Mouse (Mus musculus) T-helper 1 cell (primary cell): Measurements from ENCODE around the gene Pon2.

Source experiments
- in situ Hi-C: fragments of 300-600 bp; cut with MboI, MseI; formaldehyde crosslinking; loops from one replicate; pipeline ENCODE4 v1.15.1; 2025; ENCODE audit warnings: high pct_unique_total_duplicates

Pon2 gene

DNA sequence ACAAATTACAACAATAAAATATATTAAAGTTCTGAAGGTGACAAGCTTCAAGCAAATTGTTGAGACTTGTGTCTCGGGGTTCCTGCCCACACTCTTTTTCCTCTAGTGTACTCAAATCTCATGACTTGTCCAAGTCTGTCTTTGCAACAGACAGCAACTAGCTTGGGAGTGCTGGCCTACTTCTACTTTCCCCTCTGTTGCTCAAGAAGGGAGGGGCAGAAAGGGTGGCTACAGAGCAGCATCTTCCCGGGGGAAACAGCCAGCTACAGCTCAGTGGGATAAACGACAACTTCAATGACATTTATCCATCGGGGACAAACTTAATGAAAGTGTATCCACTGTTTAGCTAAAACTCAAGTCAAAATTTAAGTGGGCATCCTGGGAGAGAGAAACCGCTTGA is 5.4 kb downstream of the Pon2 start:
- in situ Hi-C loops = loop anchor here (5.0 kb wide), 1 partner anchor 36 kb away; the partner anchor contains the start of gene Pon3

DNA sequence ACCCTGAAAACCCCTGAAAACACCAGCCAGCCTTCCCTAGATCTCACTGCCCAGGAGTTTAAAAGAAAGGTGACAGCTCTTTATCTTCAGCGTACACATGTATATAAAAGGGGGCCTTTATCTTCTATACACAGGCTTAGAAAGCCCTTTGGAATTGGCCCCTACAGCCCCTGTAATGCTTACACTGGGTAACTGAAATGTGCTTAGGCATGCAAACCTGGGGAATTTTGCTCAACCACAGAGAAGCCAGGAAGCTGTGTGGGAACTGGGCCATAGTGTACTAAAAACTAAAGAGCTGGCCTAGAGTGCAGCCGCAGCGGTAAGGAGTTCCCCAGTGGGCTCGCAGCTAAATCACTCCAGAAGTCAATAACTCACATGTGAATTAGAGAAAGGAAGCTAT is 6.8 kb downstream of the Pon2 start:
- in situ Hi-C loops = loop anchor here (5.0 kb wide), 1 partner anchor 34 kb away; the partner anchor contains the start of gene Pon3

DNA sequence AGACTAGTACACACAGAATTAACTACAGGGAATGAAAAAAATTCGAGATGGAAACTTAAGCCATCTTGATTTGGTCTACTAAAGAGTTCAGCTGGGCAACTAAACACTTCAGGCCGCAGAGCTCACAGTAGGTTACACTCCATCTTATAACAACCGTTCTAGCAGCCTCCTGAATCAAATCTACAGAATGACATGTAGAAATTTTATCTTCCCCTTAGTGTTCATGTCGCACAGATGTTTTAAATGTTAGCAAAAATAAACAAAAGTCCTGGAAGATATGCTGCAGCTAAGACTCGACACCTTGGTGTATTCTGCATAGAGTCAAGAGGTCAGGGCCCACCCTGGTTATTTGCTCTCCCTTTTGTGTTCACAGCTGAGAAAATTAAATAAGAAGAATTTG is 10.3 kb downstream of the Pon2 start:
- in situ Hi-C loops = no loop called here

DNA sequence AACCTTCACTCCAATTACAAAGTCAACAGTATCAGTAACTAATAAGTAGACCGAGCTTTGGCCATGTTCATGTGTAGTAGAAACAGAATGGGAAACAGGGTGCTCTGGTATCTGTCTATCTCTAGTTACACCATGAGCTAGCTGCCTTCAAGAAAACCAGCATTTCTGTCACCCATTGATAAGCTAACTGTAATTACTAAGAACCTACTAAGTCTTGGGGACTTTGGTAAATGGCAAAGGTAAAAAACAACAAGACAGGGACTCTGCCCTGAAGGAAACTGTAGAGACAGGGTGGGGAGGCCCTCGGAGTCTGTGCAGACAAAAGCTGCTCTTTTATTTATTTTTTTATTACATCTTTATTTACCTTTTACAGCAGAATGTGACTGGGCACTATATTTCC is 10.9 kb downstream of the Pon2 start:
- in situ Hi-C loops = no loop called here

DNA sequence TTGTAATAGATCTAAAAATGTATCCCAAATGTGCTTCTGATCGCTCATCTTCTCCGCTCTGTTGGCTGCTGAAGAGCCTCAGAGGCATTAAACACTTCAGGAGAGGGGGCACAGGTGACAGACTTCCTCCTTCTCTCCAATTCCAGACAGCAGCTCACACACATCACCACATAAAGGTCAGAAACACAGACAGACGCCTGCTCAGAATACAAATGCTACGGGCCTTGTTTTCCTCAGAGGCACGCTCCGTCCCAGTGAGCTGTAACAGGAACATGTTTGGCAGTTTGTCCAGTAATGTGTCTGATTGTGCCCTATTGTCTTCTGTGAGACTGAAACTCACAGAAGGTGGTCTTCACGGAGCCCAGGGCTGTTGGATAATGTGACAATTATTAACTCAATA is 15.8 kb downstream of the Pon2 start:
- in situ Hi-C loops = no loop called here

DNA sequence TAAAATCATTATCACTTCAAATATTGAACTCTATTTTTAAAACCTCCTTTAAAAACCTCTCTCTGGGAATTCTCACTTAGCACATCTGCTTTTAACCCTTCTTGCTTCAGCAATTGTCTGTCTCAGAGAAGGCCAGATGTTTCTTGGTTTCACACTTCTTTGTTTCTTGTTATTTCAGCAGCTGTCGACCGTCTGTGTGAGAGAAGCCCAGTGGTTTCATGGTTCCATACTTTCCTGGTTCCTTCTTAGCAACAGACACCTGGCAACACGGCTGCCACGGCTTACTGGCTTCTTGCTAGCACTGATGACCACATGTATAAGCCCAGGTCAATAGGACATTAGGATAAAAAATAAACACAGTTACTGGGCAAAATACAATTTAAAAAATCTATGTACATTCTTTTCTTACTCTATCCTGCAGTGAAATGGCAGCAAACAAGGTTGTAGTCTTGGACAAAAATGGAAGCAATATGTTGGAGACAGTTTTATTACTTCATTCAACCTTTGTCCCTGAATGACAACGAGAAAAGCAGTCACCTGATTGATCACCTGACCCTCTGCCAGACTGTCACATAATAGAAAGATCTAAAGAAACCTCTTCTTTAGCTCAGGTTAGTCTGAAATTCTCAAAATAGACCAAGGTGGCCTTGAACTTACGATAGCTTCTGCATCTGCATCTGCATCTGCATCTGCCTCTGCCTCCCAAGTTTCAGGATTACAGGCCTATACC is 17.5 kb downstream of the Pon2 start:
- in situ Hi-C loops = no loop called here

DNA sequence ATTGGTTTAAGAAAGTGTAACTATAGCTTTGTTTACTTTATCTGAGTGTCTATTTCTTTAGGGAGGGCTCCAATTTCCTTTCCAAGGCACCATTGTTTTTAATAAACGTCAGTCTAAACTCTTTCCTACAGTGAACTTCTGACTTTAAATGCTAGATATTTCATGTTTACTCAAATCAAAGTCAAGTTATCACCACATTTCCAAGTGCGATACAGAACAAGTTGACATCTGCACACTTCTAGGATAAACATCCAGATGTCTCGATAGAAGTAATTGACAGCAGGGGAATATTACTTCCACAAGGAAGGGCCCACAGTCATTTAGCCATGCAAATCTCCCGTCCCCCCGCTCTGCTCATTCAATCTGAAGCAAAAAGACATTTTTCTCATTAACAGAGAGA is 20.3 kb downstream of the Pon2 start:
- in situ Hi-C loops = no loop called here

DNA sequence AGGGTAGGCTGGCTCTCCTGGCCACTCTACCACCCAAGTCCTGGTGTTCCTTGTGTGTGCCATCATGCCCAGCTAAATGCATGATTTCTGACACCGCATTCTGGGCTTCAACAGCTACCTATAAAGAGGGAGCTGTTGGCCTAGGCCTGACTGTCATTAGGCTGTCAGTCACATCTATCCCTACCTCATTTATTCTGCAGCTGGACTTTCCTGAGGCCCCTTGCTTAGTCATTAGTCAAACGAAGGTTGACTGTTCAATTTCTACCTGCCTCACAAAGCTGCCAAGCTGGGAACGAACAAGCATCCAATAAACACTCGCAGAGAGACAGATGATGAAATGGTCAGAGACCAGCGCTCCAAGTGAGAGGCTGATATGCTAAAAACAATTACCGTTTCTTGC is 28.6 kb downstream of the Pon2 start:
- in situ Hi-C loops = no loop called here

DNA sequence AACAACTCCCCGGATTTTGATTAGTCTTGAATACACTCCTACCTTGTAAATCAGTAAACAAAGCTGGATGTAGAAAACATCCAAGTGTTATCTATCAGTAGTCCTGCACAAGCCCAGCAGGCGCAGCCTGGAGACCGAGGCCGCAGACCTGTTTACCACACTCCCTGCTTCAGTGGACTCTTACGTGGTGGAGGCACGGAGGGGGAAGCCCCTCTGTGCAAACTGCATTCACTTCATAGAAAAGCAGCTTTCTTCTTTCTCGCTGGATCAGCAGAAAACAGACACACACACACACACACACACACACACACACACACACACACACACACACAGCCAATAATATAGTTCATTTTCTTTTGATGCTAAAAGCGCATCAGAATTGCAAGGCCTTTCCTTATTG is 33.5 kb downstream of the Pon2 start:
- in situ Hi-C loops = no loop called here

DNA sequence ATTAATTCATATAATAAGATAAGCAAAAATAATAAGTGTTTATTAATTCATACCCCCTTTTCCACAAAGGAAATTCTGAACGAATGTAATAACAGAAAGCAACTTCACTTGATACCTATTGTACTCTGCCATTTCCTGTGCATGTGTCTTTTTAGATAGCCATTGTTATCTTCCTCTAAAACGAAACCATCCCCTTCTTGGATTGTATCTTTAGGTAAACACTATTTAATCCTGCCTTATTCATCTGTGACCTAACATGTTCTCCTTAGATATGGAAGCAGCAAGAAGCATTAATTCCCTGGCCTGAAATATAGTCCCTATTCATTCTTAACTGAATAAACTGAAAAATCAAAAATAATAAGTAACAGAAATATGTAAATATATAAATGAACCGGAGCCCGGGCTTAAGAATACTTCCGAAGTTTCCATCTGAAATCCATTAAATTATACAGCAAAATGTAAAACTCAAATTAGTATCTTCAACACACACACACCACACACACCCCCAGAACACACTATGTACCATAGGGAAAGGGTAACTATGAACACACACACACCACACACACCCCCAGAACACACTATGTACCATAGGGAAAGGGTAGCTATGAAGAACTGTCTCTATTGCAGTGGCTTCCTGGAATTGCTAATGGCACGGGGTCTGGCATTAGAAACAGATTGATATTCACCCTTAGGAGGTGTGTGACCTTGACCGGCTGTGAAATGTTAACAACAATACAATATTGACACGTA is 34.8 kb downstream of the Pon2 start:
- in situ Hi-C loops = no loop called here

DNA sequence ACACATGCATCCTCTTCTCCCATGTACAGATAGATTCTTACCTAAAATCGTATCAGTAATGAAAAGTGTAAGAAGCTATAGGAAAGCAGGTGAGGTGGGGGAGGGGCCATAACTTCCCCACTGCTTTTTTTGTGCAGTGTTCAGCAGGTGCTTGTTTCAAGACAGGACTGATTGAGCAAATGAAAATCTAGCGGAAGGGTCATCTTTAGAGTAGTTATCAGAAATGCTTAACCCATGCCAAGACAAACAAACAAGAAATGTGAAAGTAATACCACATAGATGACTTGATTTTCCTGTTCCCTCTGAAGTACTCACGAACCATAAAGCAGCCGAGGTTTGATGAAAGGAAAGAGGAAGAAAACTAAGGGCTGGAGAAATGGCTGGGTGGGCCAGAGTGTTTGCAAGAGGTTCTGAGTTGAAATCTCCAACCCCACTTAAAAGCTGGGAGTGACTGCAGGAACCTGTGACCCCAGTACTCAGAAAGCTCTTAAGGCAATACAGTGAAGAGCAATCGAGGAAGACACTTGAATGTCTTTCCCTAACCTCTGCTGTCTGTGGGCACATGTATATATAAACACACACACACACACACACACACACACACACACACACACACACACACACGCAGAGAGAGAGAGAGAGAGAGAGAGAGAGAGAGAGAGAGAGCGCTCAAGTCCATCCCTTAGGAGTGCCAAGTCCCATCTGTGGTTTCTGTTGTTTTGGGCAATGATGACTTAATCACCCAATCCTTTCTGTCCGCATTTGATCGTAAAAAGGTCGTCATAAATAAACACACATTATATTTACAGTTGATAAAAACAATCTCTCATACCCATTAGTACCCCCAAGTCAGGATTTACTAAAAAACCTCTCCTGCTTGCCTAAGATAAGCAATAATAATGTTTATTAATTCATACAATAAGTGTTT is 35.7 kb downstream of the Pon2 start:
- in situ Hi-C loops = no loop called here

DNA sequence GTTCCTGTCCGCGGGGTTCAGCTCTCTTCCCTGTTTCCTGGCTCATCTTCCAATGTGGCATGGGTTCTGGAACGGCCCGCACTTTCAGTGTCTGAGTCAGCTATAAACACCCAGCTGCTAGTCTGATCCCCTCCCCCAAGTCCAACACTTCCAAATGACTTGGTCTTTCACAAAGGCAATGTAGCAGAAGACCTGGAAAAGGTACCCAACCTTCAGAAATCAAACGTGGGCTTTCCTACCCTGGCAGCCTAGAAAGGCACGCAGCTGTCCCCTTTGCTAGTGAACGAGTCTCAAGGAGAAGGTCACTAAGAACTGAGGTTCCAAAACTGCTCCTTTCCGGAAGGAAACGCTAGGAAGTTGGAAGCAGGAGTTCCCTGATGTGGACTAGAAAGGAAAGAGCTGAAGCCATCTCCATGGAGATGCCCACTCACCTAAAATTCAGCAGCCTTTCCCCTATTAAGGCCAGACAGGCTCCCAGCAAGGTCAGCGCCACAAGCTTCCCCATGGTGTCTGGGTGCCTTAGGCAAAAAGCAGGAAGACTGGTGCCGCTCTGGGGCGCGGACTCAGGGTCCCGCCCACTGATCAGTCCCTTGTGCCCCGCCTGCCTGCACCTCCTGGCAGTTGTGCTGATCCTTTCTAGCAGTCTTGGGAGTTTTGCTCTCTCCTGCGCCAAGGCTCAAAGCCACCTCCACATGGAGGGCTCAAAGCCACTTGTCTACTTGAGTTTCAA is 42.4 kb downstream of the Pon2 start, which contains the start of gene Pon3:
Pon3 (minus strand) TSS at position 565 of the 730 bp plus-strand sequence.
- in situ Hi-C loops = loop anchor here (5.0 kb wide), 1 partner anchor 36 kb away; no protein-coding TSS in a partner anchor

DNA sequence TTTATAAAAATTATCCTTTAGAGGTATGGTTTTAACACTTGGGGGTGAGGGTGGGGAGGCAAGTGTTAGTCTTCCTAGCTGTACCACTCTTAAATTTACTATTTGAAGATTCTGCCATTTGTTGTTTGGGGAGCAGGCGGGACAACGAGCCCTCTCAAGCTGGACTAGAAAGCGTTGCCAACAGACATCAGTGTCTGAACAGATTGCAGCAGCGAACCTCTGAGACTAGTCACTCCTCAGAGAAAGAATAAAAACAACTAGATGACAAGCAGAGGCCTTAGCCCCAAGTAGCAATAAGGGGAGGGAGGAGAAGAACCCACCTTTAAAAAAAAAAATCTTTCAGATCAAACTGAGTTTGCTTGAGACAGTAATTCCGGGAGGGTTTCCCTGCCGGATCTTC is 43.0 kb downstream of the Pon2 start:
- in situ Hi-C loops = loop anchor here (5.0 kb wide), 1 partner anchor 37 kb away; no protein-coding TSS in a partner anchor

DNA sequence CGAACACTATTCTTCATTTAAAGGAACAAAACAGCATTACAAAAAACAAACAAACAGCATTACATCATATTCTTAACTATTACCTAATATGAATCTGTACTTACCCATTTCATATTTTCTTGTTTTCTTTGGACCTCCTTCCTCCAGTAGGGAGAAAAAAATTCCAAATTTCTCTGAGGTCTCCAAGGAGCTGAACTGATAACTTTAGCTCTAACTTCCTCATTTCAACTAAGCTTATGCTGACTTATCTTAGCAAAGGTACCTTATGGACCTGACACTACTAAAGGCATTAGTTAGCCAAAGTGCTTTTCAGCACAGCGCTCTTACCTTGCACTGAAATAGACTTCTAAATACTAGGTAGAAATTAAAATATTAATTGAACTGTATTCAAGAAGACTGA is 43.4 kb downstream of the Pon2 start:
- in situ Hi-C loops = loop anchor here (5.0 kb wide), 1 partner anchor 37 kb away; no protein-coding TSS in a partner anchor

DNA sequence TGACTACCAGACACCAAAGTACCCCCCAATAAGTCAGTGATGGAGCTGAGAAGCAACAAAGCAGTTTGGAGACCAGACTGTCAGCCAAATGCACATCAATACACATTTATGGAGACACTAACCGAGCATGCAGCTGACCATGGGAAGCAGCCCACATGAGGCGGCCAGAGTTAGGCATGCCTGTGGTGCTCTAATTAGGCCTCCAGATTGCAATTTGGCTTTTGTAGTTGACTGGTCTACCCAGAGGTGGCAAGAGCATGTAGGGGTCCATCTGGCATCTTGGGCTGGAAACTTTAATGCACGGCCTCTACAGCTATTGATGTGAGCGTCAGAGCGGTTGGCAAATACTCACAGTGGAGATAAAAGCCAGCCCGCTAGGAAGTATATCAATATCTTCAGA is 52.3 kb downstream of the Pon2 start:
- in situ Hi-C loops = loop anchor here (25.0 kb wide), 1 partner anchor 341 kb away; no protein-coding TSS in a partner anchor

DNA sequence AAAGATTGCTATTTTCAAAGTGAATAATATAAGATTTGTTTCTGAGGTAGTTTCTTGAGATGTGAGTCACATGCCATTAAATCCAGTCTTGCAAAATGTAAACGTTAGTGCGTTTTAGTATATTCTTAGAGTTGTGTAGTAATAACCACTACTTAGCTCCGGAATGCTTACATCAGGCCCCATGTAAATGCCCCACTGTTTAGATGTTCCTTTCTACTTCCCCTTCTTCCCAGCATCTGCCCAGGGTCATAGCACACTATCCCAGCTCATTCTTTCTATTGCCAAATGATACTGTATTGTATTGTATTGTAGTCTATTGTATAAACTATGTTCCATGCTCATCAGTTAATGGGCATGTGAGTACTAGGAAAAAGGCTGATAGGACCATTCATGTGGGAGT is 59.5 kb downstream of the Pon2 start:
- in situ Hi-C loops = loop anchor here (25.0 kb wide), 1 partner anchor 349 kb away; no protein-coding TSS in a partner anchor

DNA sequence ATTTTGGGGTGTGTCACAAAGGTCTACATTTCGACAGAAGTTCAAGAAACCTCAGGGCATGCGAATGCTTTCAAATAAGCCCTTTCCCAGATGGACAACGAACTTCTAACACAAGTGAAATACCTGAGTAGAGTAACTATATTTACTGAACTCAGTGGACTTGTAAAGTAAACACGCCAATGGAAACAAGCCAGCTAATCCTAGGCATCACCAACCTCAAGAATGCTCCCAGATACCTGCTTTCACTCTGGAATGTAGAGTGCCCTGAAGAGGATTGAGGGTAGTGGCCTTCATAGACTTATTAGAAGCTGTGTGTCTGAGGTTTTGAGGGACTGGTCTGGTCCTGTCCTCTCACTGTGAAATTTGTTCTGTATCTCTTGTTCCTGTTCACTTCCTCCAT is 60.7 kb downstream of the Pon2 start:
- in situ Hi-C loops = loop anchor here (25.0 kb wide), 1 partner anchor 350 kb away; no protein-coding TSS in a partner anchor

DNA sequence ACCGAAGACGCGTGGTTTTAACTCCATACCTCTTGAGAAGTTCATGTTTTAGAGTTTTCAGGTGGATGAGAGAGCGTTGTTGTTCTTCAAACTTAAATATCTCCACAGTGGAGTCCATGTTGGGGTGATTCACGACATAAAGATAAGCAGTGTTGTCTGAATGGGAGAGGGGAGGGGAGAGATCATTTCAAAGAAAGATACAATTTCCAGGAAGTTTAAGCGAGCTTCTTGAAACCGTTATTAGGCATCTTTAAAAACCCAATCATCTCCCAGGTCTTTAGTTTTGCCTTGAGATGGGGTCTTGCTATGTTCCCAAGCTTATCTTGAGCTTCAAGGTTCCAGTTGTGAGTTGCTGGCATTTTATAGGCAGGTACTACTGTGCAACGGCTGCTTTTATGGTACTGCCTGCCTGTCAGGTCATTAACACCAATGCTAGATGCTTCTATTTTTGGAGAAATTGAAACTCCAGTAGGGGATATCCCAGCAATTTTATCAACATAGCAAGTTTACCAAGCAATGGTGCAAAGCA is 61.3 kb downstream of the Pon2 start:
- in situ Hi-C loops = loop anchor here (25.0 kb wide), 1 partner anchor 350 kb away; no protein-coding TSS in a partner anchor

DNA sequence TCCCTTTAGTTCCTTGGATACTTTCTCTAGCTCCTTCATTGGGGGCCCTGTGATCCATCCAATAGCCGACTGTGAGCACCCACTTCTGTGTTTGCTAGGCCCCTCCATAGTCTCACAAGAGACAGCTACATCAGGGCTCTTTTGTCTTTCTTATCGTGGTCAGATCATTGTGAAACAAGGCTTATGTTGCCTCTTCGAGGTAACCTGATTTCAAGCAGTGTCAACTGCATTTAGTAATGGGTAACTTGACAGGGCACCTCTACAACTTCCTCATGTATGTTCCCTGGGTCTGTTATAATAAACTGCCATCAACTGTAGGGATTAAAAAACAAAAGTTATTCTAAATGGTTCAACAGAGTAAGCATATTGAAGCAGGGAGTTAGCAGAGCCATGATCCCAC is 63.7 kb downstream of the Pon2 start:
- in situ Hi-C loops = loop anchor here (25.0 kb wide), 1 partner anchor 353 kb away; no protein-coding TSS in a partner anchor

DNA sequence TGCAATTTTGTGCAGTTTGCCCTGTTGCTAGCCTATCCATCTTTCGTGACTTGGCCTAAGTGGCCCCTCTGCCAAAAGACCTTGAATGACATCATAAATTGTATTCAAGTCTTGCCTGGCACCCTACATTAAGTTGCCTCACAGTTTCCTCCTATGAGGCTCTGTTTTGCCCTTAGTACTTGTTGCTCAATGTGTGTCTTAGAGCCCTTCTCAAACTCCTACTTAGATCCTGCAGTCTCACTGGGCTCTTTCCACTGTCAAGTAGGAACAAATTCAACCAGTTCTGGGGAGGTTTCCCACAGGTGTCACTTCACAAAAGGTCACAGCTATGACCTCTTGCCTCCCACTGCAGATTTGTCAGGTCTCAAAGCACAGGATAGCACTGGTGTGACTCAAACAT is 64.4 kb downstream of the Pon2 start:
- in situ Hi-C loops = loop anchor here (25.0 kb wide), 1 partner anchor 353 kb away; no protein-coding TSS in a partner anchor
